ENCODE assay signal across 18 mouse cellular contexts in the genomic region with DNA sequence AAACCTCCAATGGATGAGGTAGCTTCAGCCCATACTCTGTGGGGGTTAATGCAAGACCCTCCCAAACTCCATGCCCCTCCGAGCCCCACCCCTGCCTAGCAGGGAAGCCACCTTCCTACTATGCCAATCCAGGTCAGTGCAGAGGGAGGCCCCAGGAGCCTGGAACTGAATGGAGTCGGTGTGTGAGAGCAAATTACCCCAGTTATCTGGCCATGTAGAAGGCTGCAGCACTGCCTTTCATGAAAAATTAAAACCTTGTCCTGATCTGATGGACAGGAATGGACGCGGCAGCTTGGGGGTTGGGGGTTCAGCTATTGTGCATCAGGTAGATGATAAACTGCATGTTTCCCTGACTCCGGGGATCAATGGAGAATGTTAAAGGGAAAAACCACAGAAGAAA.
DNase-seq lines count a peak whose midpoint lies in the region; ATAC-seq and TF ChIP-seq lines count a peak whose summit lies in the region.
"Had no signal": no experiment of that assay in that cellular context is flagged by ENCODE, and none has a peak within 500 bp of the region (broad histone marks: within the 10 kb centered on the region; RNA-seq: fewer than 3 reads in every experiment).

No protein-coding gene starts in this region.

- no peaks in the 10 kb centered on the region for H3K4me1 ChIP-seq in forebrain, postnatal 0 days (ENCODE audit: insufficient read depth)

- peak; percentile 74 for DNase-seq in retina, embryonic 14.5 days (ENCODE audit: low spot score)
- DNase-seq in retina, postnatal 1 day, result peak; percentile 75
- no peak for DNase-seq in forebrain, postnatal 0 days
- no peak for DNase-seq in ovary, postnatal 36 days (ENCODE audit: low spot score)
- DNase-seq: adrenal gland, adult 2 months; adrenal gland, adult 8-10 months; adrenal gland, postnatal 10 days; adrenal gland, postnatal 14 days; adrenal gland, postnatal 25 days; adrenal gland, postnatal 36 days; B cell, adult 2 months; cerebellum, adult 11 months; cerebellum, adult 11-12 months; cerebellum, adult 18-20 months had no signal

- WGBS in forebrain, postnatal 0 days, result 79% methylated on average over 5 of the region's 5 CpGs

- H3K9ac ChIP-seq in forebrain, postnatal 0 days, result no peak overlapping the region

- no peak overlapping the region for H3K4me2 ChIP-seq in forebrain, postnatal 0 days (ENCODE audit: low read depth)

- no peak for ATAC-seq in forebrain, postnatal 0 days
- ATAC-seq: activated CD4-positive, CD25-positive, alpha-beta regulatory T cell, adult 4 months; CD4-positive, CD25-positive, alpha-beta regulatory T cell, adult 4 months; Patski had no signal

- H3K9me3 ChIP-seq in forebrain, postnatal 0 days (ENCODE audit: low read length), result no peaks in the 10 kb centered on the region
- H3K9me3 ChIP-seq: G1E had no signal

- no peak overlapping the region for H3K27ac ChIP-seq in forebrain, postnatal 0 days (ENCODE audit: low read depth, low read length)

- H3K27me3 ChIP-seq in forebrain, postnatal 0 days (ENCODE audit: insufficient read depth, low read length), result no peaks in the 10 kb centered on the region; the same call in 1 of the 2 replicates

- no peaks in the 10 kb centered on the region for H3K36me3 ChIP-seq in forebrain, postnatal 0 days (ENCODE audit: insufficient read depth)
- H3K36me3 ChIP-seq: G1E had no signal

- TF ChIP-seq CTCF in forebrain, postnatal 0 days (IDR thresholded peaks at IDR 0.05; ENCODE audit: low read depth), result no peak

- H3K4me3 ChIP-seq in forebrain, postnatal 0 days (ENCODE audit: low read depth, low read length), result no peak overlapping the region

Comparison
In these comparisons a context has a peak if more than half of its experiments do, and no peak if none do; other contexts are left out.
1. DNase-seq: peak in retina, embryonic 14.5 days (single experiment) and retina, postnatal 1 day (single experiment); none in forebrain, postnatal 0 days (single experiment) and ovary, postnatal 36 days (single experiment).